Mouse (Mus musculus) heart, postnatal 0 days (tissue): ENCODE measurements at regions not wholly inside any gene's neighbourhood (a gene's known extent, or its start where the extent isn't known, plus 50 kb on each side); places are given as distances from the start of the nearest gene placed in this dataset.

Experiments used
- CTCF ChIP-seq: IDR thresholded peaks from 2 replicates; pipeline ENCODE4 v1.5.1; 2016; ENCODE audit warnings: antibody characterized with exemption, control low read depth, low read depth
- EP300 ChIP-seq: IDR thresholded peaks from 2 replicates; pipeline ENCODE4 v1.6.1; 2016; ENCODE audit warnings: antibody characterized with exemption, low read depth

- no peak for TF ChIP-seq EP300
- TF ChIP-seq CTCF: no peak
Observed at GRCm38 (mm10) chr4:56364594-56364993, 375.3 kb upstream of the Gm26657 start.
